Mouse (Mus musculus) pancreas, adult 10 weeks (tissue): ENCODE measurements around the gene Cts3. TPM values are rescaled to one million over a fixed set of nuclear protein-coding genes. Genes with fewer than 3 reads are reported as not detected.

Experiments
- polyA plus RNA-seq: library from polyadenylated mRNA; stranded (reverse); fragments of 350-450 nt; fragmentation: Illumina TruSeq; extraction: RNeasy Lipid Tissue Mini Kit (QIAGEN cat#74804); gene quantifications from one replicate; pipeline ENCODE4 v1.2.3, GENCODE M21; 2015; ENCODE audit warnings: low read depth, low replicate concordance; ENCODE audit not compliant: insufficient read depth

The Cts3 gene
- not detected for polyA plus RNA-seq

DNA sequence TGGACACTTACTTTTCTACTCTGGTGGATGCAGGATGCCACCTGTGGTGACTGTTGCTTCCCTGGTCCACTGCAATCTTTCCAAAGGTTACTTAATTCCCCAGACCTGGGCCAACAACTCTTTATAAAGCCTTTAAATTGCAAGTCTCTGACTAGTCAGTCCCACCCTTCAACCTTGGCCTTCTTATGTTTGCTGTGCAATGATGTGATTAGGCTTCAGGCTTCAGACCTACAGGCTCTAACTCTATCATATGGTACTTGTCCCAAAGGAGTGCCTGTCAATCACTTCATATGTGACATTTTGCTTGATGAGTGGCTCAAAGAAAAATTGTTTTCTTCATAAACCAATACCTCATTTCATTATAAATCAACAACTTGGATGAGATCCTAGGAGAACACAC lies at the start of gene Cts3:
Gene Cts3 (minus strand): TSS at position 101 of the 400 bp plus-strand sequence.

GRCm38 (mm10) chr13:61568074-61568473 lies 1.9 kb downstream of the Cts3 start, which contains the start of gene Gm49352:
Gene Gm49352 (minus strand): TSS chr13:61568174.

GRCm38 (mm10) chr13:61541631-61542030 lies 28.3 kb downstream of the Cts3 start, which contains the start of gene Ctsm:
Gene Ctsm (minus strand): TSS chr13:61541839.

Other genes with a start within 250 kb of the Cts3 start
- gene Cts7, start 211.9 kb downstream of the Cts3 start, polyA plus RNA-seq, result not detected
- not detected for gene Ctsm, start 28.3 kb downstream of the Cts3 start, polyA plus RNA-seq
- gene Gm49352, start 2.0 kb downstream of the Cts3 start, polyA plus RNA-seq, result not detected